Mouse (Mus musculus) left cerebral cortex, postnatal 4 days (tissue): ENCODE data around the gene Slc16a4. TPM values are rescaled to one million over a fixed set of nuclear protein-coding genes. Genes with fewer than 3 reads are reported as not detected.
A peak's percentile ranks its signal among the peaks of the same experiment; 100 is the strongest.
"Not testable (repeated sequence)": the region's sequence is repeated elsewhere in the genome, so short reads cannot be mapped to it uniquely, and the experiment has no call there.

Experiments
- DNase-seq: peaks from one replicate; pipeline ENCODE4 v3.0.0-alpha.2; 2022
- intact Hi-C: fragments of 180-260 bp; cut with DNase I; formaldehyde crosslinking; loops from one replicate; pipeline ENCODE4 v1.15.1; 2025
- total RNA-seq, 2 experiments: library from RNA; stranded (reverse); gene quantifications; 2 replicates each; pipeline ENCODE4 v1.2.3; 2021

The Slc16a4 gene
- total RNA-seq, 2 experiments from 2014 or later = 1.0 to 1.3 TPM

DNA sequence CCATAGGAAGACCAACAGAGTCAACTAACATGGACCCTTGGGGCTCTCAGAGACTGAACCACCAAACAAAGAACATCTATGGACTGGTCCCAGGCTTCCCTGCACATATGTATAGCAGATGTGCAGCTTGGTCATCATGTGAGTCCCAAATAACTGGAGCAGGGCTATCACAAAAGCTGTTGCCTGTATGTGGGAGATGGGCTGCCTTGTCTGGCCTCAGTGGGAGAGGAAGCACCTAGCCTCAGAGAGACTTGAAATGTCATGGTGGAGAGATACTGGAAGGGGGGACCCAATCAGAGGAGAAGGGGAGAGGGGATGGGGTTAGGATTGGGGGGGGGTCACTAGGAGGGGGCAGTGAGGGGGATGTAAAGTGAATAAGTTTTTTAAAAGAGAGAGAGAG is 3.7 kb upstream of the Slc16a4 start:
- DNase-seq = no peak
- intact Hi-C loops = no loop called here

- DNase-seq = no peak
- intact Hi-C loops = no loop called here
Measured at GRCm38 (mm10) chr3:107295672-107296360, 4.8 kb downstream of the Slc16a4 start.

GRCm38 (mm10) chr3:107296917-107297316 is 5.9 kb downstream of the Slc16a4 start:
- intact Hi-C loops, DNase-seq: not testable (repeated sequence)

- intact Hi-C loops = no loop called here
- no peak for DNase-seq
Measured at GRCm38 (mm10) chr3:107317338-107317737, 26.3 kb downstream of the Slc16a4 start.

DNA sequence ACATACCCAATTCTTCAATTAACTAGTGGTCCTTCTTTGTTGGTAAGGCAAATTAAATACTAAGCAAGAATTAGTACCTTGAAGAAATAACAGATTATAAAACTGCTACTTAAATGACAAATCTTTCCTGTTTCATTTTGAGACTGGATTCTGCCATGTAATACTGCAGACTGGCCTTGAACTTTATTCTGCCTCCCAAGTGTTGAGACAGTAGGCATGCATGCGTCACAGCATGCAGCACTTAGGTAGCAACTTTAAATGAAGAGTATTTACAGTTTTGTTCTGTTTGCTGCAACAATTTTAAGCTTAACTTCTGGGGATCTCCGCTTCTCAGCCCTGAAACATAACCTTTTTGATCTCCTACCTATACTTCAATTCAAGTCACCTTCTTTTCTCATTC is 30.1 kb downstream of the Slc16a4 start:
- DNase-seq = no peak
- intact Hi-C loops = no loop called here

DNA sequence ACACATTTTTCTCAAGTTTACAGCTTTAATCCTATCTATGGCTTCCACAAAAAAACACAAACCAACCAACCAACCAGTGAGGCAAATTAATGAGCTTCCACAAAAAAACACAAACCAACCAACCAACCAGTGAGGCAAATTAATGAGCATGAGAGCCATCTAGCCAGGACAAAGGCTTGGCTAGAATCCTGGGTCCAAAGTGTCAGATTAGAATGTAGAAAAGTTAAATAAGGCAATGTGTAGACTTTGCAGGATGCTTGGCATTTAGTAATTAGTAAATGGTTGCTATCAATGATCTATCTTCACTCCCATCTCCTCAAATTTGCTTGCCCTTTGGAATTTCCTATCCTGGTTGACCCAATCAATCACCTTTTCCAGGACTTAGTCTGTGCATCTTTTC is 30.7 kb downstream of the Slc16a4 start:
- intact Hi-C loops = no loop called here
- DNase-seq = no peak

- intact Hi-C loops = no loop called here
Measured at GRCm38 (mm10) chr3:107326442-107326841, 35.4 kb downstream of the Slc16a4 start.

GRCm38 (mm10) chr3:107330503-107331424 is 39.7 kb downstream of the Slc16a4 start:
- no peak for DNase-seq

More at GRCm38 (mm10) chr3:107326442-107326841, 35.4 kb downstream of the Slc16a4 start:
- DNase-seq = no peak

GRCm38 (mm10) chr3:107331746-107332126 is 40.7 kb downstream of the Slc16a4 start:
- no peak for DNase-seq
- intact Hi-C loops = no loop called here

More at GRCm38 (mm10) chr3:107330503-107331424, 39.7 kb downstream of the Slc16a4 start:
- intact Hi-C loops = no loop called here

GRCm38 (mm10) chr3:107332127-107332959 is 41.3 kb downstream of the Slc16a4 start:
- intact Hi-C loops = no loop called here
- DNase-seq = peak; percentile 32

GRCm38 (mm10) chr3:107332960-107333380 is 41.9 kb downstream of the Slc16a4 start:
- DNase-seq = peak; percentile 97
- intact Hi-C loops = no loop called here

DNA sequence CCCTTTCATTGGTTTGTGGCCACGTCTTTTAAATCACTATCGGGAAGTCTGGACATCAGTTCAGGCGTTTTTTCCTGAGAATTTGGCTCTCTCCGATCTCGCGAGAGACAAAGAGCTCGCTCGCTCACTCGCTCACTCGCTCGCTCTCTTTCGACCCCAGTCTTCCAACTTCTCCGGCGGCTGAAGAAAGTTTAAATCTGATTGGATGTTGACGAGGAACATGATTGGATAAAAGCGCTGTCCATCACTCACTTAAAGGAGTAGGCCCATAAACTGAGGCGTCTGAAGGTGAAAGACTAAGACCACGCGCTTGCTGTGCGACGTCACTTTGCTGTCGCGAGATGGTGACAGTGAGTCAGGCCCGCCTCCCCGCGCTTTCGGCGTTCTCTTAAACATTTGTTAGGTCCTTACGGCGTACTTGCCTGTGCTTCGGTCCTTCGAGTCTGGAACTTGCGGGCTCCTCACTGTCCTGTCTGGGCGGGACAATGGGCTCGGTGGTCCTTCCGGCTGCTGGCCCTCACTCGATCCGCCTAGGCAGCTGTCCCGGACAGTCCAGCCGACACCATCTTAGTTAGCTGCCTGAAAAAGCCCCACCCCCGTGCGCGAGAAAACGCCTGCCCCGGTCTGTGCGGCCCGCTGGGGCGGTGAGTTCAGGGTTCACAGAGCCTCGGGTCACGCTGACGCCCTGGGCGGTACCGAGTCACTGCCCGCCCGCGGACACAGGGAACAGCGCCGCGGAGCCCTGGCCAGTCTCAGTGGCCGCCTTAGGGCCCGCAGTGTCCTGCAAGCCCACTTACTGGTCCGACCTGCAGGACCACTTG is 42.6 kb downstream of the Slc16a4 start, which contains the start of gene Rbm15:
TSS of gene Rbm15 (minus strand) at position 293 of the 821 bp plus-strand sequence.
- intact Hi-C loops = no loop called here
- peak; percentile 95 for DNase-seq

DNA sequence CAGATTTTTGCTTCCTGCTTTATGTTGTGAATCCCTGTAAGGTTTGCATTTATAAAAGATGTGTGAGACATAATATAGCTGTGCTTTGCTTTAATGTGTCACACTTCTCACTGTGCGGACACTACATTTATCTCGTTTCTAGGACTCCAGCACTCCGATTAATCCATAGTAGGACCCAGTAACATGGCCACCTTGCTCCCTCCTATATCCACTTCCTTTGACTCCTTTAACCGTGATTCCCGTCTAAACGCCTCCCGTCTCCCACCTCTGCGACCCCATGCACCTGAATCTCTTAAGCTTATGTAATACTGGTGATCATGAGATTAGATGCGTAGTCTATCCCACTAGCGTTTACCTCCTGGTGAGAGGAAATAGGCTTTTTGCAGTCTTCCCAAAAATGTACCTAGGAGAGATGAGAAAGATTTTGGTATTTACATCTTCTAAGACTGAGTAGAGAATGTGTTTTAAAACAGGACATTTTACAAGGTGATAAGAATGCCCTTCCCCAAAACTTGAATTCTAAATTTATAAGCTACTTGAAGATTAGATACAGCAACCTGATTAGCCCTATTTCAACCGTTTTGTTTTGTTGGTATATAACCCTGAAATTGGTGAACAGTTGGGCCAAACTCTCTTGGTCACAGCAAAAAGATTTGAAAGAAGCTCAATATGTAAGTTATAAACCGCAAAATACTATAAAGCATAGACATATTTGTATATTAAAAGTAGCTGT is 43.3 kb downstream of the Slc16a4 start:
- intact Hi-C loops = no loop called here
- DNase-seq = no peak

GRCm38 (mm10) chr3:107343971-107344370 is 52.9 kb downstream of the Slc16a4 start:
- intact Hi-C loops = no loop called here
- no peak for DNase-seq

DNA sequence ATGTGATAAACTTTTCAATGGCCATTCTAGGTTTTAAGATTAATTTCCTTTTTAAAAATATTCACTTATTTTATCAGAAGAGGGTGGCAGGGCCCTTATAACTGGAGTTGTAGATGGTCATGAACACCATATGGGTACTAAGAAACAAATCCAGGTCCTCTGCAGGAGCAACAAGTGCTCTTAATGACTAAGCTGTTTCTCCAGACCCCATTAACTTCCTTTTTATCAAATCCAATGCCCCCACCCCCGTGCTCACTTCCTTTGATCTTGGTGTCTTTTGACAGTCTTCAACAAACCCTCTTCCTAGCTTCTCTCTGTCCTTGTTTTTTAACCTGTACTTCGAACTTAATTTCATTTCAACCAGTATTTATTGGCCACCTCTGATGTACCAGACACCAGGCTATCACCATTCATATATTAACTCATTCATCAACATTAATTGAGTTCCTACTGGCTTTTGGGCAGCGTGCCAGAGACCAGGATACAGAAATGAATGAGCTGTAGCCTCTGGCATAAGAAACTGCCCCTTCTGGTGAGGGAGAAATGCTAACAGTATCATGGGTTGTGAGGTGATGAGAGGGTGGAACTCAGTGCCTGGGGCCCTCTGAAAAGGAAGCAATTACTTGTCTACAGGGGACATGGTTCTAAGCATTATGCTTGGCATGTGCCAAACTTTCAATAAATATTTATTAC is 54.1 kb downstream of the Slc16a4 start:
- intact Hi-C loops = no loop called here
- peak; percentile 60 for DNase-seq

DNA sequence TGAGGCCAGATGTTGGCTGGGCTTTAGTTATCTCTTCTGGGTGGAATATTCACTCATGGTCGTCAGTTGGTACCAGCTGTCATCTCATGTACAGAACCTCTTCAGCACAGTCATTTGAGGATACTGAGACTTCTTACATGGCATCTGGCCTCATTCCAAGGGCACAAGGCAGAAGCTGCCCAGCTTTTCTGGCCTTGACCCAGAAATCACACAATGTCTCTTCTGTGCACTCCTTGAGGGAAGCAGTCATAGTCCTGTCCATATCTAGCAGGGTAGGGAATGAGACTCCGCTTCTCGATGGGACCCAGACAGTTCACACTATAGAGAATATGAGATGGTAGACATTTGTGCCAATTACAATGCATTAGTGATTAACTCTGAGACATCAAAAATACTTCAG is 58.0 kb downstream of the Slc16a4 start:
- intact Hi-C loops = no loop called here
- DNase-seq = peak; percentile 72

- intact Hi-C loops = no loop called here
- DNase-seq = no peak
Measured at GRCm38 (mm10) chr3:107351706-107352105, 60.7 kb downstream of the Slc16a4 start.

DNA sequence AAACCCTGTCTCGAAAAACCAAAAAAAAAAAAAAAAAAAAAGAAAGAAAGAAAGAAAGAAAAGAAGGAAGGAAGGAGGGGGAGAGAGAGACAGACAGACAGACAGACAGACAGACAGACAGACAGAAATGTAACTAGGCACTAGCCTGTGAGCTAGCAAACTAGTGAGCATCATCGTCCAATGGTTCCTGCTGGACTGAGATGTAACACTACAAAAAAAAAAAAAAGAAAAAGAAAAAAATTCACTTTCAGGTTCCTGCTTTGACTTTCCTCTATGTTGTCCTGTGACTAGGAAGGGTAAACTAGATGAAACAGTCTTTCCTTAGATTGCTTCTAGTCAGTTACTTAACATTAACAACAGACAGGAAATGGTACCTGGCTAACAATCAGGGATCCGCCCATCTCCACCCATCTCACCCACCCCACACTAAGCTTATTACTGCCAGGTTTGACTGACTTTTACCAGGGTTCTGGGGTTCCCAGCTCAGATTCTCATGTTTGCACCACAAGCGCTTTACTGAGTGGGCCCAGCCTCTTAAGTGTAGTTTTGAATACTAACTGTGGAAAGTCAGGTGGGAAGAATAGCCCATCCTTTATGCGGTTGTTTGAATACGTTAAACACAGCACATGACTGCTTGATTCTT is 64.7 kb downstream of the Slc16a4 start:
- intact Hi-C loops = loop anchor here (2.0 kb wide), 1 partner anchor 105 kb away; no protein-coding TSS in a partner anchor
- no peak for DNase-seq
